Mouse (Mus musculus): ENCODE measurements at regions not wholly inside any gene's neighbourhood (a gene's known extent, or its start where the extent isn't known, plus 50 kb on each side); places are given as distances from the start of the nearest gene placed in this dataset.

DNA sequence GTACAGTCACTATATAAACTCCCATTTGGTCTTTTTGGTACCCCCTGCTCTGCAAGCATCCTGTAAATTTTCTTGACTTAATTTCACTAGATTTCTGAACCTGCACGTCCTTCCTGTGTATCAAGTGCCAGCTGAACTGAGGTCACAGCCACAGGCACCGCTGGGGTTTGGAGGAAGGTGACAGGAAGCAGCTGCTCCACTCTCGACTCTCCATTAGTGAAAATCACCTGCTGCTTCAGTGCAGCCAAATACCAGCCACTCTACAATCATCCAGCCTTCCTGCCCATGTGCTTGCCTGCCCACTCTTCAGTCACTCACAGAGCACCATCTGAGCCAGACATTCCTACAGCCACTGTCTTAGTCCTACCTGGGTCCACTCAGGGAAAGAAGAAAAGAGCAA is 364.3 kb upstream of the 2610301B20Rik start:
- WGBS: 64% methylated on average over 3 of the region's 3 CpGs
- H3K27ac ChIP-seq (replicated peaks): no peak overlapping the region
- no peaks in the 10 kb centered on the region for H3K36me3 ChIP-seq
- H3K9ac ChIP-seq: no peak overlapping the region
- no peak overlapping the region for H3K4me3 ChIP-seq
- H3K4me2 ChIP-seq: no peak overlapping the region
- no peaks in the 10 kb centered on the region for H3K27me3 ChIP-seq
- ATAC-seq (ENCODE audit: low read depth): no peak
- H3K9me3 ChIP-seq: no peaks in the 10 kb centered on the region
- no peaks in the 10 kb centered on the region for H3K4me1 ChIP-seq (replicated peaks)

DNA sequence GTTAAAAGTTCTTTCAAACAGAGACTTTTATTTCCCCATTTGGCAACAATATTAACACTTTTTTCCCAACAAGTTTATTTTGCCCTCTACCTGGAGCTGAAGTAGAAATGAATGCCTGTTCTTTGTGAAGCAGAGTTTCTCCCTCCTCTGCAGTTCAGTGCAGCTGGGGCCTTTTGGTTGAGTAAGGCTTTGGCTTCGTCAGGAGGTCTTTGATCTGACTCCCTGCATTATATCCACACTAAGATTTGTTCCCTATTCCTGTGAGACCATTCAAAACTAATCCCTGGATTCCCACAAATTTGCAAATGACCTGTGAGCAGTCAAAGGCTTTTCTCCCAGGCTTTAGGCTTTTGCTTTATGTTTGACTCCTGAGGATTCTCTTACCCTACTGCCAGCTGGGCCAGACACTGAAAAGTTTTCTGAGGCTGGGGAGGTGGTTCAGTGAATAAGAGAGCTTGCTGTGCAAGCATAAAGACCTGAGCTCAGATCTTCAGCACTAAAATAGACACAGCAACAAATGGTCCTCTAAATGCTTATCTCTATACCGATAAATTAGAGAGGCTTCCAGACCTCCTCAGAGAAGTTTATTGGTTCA is 323.5 kb upstream of the 2610301B20Rik start:
- no peak for ATAC-seq (ENCODE audit: low read depth)
- Histone ChIP-seq H3K4me1 (replicated peaks) (no peaks in the 10 kb centered on the region), H3K9me3 (no peaks in the 10 kb centered on the region), H3K4me2 (no peak overlapping the region), H3K9ac (no peak overlapping the region), H3K36me3 (no peaks in the 10 kb centered on the region), H3K4me3 (no peak overlapping the region), H3K27ac (replicated peaks) (no peak overlapping the region), H3K27me3 (no peaks in the 10 kb centered on the region)
- WGBS: 23% methylated on average over 2 of the region's 2 CpGs

DNA sequence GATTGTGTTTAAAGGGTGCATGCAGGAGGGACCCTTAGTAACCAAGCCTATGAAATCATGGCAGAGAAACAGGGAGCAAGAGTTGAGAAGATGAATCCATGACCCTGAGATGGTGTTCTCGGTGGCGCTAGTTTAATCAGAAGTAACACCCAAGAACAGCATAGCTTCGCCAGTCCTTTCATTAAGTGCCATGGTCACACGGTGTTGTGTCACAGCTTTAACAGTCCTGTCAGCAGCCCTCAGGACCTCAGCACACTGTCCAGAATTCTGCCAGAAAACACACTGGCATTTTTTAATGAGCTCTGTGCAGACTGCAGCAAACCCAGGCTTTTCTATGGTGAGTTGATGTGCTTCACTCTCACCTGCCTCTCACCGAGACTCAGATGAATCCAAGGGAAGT is 320.6 kb upstream of the 2610301B20Rik start:
- WGBS: 95% methylated on average over 5 of the region's 5 CpGs
- H3K4me1 ChIP-seq (replicated peaks): no peaks in the 10 kb centered on the region
- no peak overlapping the region for H3K27ac ChIP-seq (replicated peaks)

DNA sequence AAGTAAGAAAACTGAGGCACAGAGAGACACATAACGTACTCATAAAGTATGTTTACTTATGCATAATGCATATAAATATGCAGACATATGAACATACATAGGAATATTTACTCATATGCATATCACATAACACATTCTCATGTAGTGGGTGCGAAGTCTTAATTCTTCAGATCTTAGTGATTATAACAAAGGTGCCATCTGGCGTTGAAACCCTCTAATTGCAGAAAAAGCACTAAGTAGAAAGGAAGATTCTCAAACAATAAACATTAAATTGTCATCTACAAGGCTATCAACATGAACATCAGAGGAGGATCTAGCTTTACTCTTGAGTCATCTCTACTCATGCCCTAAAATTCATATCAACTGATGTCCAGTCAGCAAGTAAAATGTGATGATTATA is 314.2 kb upstream of the 2610301B20Rik start:
- H3K36me3 ChIP-seq: no peaks in the 10 kb centered on the region
- H3K4me1 ChIP-seq (replicated peaks): no peaks in the 10 kb centered on the region
- H3K4me2 ChIP-seq: no peak overlapping the region
- WGBS: 88% methylated on average over 3 of the region's 3 CpGs
- H3K9me3 ChIP-seq: no peaks in the 10 kb centered on the region
- H3K9ac ChIP-seq: no peak overlapping the region
- H3K27me3 ChIP-seq: no peaks in the 10 kb centered on the region
- no peak overlapping the region for H3K4me3 ChIP-seq
- no peak for ATAC-seq (ENCODE audit: low read depth)
- H3K27ac ChIP-seq (replicated peaks): no peak overlapping the region

More for the DNA sequence above, 320.6 kb upstream of the 2610301B20Rik start:
- no peak for ATAC-seq (ENCODE audit: low read depth)
- Histone ChIP-seq H3K27me3 (no peaks in the 10 kb centered on the region), H3K9me3 (no peaks in the 10 kb centered on the region), H3K4me2 (no peak overlapping the region), H3K36me3 (no peaks in the 10 kb centered on the region), H3K4me3 (no peak overlapping the region), H3K9ac (no peak overlapping the region)

DNA sequence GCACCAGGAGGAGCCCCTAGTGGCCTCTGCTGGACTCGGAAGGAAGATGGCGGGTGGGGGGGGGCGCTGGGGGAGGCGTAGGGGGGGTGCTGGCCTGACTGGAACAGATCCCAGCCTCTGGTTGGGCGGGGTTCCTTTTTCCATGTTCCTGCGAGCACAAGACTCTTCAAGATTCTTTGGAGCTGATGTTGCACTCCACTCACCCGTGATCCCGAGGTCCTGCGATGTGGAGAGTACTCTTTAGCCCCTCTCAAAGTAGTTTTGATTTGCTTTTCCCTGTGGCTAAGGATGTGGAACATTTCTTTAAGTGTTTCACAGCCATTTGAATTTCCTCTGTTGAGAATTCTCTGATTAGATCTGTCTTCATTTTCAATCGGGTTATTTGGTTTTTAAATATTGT is 269.8 kb upstream of the 2610301B20Rik start:
- H3K27ac ChIP-seq (replicated peaks): no peak overlapping the region
- no peaks in the 10 kb centered on the region for H3K27me3 ChIP-seq
- no peaks in the 10 kb centered on the region for H3K36me3 ChIP-seq
- no peak for ATAC-seq (ENCODE audit: low read depth)
- no peak overlapping the region for H3K4me2 ChIP-seq
- no peaks in the 10 kb centered on the region for H3K9me3 ChIP-seq
- H3K9ac ChIP-seq: no peak overlapping the region
- WGBS: 79% methylated on average over 10 of the region's 10 CpGs
- no peaks in the 10 kb centered on the region for H3K4me1 ChIP-seq (replicated peaks)
- no peak overlapping the region for H3K4me3 ChIP-seq

DNA sequence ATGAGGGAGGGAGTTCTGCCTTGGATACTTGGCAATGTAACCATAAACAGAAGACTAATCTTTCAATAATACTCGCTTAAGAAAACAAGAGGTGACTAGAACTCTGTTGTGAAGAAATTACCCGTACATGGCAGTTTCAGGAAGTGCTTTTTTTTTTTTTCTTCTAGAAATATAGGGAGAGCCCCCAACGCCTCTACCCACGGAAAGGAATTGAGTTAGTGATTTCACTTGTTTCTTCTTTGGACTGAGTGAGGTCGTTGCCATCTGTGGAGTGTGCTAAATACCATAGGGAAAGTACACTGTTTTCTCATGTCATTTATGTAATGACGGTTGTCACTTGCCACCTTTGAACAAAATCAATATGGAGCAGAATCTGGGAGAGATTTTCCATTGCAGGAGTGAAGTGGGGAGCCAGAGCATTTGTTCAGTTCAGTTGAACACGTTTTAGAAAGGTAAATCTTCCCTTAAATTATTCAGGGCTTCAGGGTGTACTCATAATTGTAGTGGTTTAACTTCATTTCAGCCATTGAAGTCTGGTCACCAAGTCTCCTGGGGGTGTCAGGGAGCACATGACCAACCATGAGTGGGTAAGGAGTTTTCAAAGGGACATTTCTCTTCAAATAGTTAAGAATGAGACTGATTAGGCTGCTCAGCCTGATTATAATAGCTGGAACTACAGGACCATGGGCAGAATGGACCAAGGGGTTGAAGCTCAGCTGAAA is 266.3 kb upstream of the 2610301B20Rik start:
- ATAC-seq (ENCODE audit: low read depth): no peak
- H3K27me3 ChIP-seq: no peaks in the 10 kb centered on the region
- no peaks in the 10 kb centered on the region for H3K9me3 ChIP-seq
- no peak overlapping the region for H3K27ac ChIP-seq (replicated peaks)
- no peak overlapping the region for H3K4me2 ChIP-seq
- no peaks in the 10 kb centered on the region for H3K36me3 ChIP-seq
- H3K4me1 ChIP-seq (replicated peaks): no peaks in the 10 kb centered on the region
- no peak overlapping the region for H3K4me3 ChIP-seq
- WGBS: 81% methylated on average over 7 of the region's 7 CpGs
- H3K9ac ChIP-seq: no peak overlapping the region

DNA sequence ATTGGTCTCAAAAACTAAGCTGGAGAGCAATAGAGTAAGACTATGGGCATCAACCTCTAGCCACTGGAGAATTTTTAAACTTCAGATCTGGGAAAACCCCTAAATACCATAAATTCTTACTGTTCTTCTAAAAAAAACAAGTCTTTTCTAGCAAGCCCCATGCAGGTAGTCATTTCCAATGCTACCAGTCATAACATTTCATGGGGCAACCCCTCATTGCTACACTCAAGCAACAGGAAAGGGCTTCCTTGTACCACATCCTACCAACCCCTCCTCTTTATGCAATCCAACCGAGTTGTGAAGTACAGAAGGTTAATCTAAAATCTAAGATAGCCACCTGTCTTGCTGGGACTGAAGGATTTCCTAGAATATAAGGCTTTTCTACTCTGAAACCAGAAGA is 263.5 kb upstream of the 2610301B20Rik start:
- no peak overlapping the region for H3K4me2 ChIP-seq
- no peaks in the 10 kb centered on the region for H3K36me3 ChIP-seq
- H3K27ac ChIP-seq (replicated peaks): no peak overlapping the region
- ATAC-seq (ENCODE audit: low read depth): no peak
- no peak overlapping the region for H3K9ac ChIP-seq
- H3K9me3 ChIP-seq: no peaks in the 10 kb centered on the region
- H3K4me3 ChIP-seq: no peak overlapping the region
- H3K4me1 ChIP-seq (replicated peaks): no peaks in the 10 kb centered on the region
- H3K27me3 ChIP-seq: no peaks in the 10 kb centered on the region
- WGBS: 66% methylated on average over 1 of the region's 1 CpGs
